In genomic region chr5:138187661-138188306, GRCm38 (mm10) we compare ENCODE assay signal across 8 mouse cellular contexts. TPM values are rescaled to one million over a fixed set of nuclear protein-coding genes. Genes with fewer than 3 reads are reported as not detected.
A peak's percentile ranks its signal among the peaks of the same experiment; 100 is the strongest.
DNase-seq lines count a peak whose midpoint lies in the region; ATAC-seq lines count a peak whose summit lies in the region.

No protein-coding gene starts in this region.

- peak overlapping the region; percentile 72 for H3K4me3 ChIP-seq in hindbrain, embryonic 14.5 days (replicated peaks; ENCODE audit: low read length)

- under 1% methylated on average over 10 of the region's 10 CpGs for WGBS in hindbrain, embryonic 14.5 days

- H3K9ac ChIP-seq in hindbrain, embryonic 14.5 days = peak overlapping the region; percentile 86

- H3K4me2 ChIP-seq in hindbrain, embryonic 14.5 days (replicated peaks) = peak overlapping the region; percentile 74

- peak; percentile 89 for DNase-seq in ZHBTc4 (ENCODE audit: low read depth, low spot score)
- peak; percentile 82 to 85 for DNase-seq in cerebellum, postnatal 10 days
- DNase-seq in frontal cortex, postnatal 10 days (ENCODE audit: low spot score in 2 of 2) = peak; percentile 61 to 70
- DNase-seq in hindbrain, embryonic 14.5 days (ENCODE audit: low spot score) = peak; percentile 88
- peak; percentile 67 to 76 for DNase-seq in layer of hippocampus, postnatal 36 days
- DNase-seq in lung, postnatal 25 days (ENCODE audit: low spot score) = peak; percentile 85
- DNase-seq in retina, postnatal 7 days (ENCODE audit: low read depth, low spot score) = peak; percentile 59
- peak; percentile 49 to 54 for DNase-seq in urinary bladder, postnatal 36 days (ENCODE audit: low spot score in 2 of 2)

- peaks cover 41% of the 10 kb centered on the region for H3K36me3 ChIP-seq in hindbrain, embryonic 14.5 days (replicated peaks; ENCODE audit: control insufficient read depth, insufficient read depth)

- peak; percentile 86 for ATAC-seq in hindbrain, embryonic 14.5 days (ENCODE audit: low FRiP score)

- H3K27ac ChIP-seq in hindbrain, embryonic 14.5 days = peak overlapping the region; percentile 71

- peaks cover 17% of the 10 kb centered on the region for H3K4me1 ChIP-seq in hindbrain, embryonic 14.5 days (replicated peaks; ENCODE audit: control insufficient read depth, insufficient read depth, low read length)

- no peaks in the 10 kb centered on the region for H3K9me3 ChIP-seq in hindbrain, embryonic 14.5 days (ENCODE audit: control insufficient read depth, low read length)

- H3K27me3 ChIP-seq in hindbrain, embryonic 14.5 days (ENCODE audit: control insufficient read depth, insufficient read depth, low read length) = no peaks in the 10 kb centered on the region

RNA-seq across cellular contexts. Expression of gene Cnpy4, which starts 0.5 kb away (rescaled TPM):
- polyA plus RNA-seq in hindbrain, embryonic 14.5 days (2014; fragmentation: Nextera tagmentation; extraction: Ambion mirVana) = 29.5 and 31.5 TPM in 2 replicates
- 10 to 100 TPM; 15.0 to 16.8 TPM for total RNA-seq in layer of hippocampus, postnatal 36 days (2021)

RNA-seq across cellular contexts. Expression of gene Taf6, which starts 0.5 kb away (rescaled TPM):
- 67.1 and 72.8 TPM in 2 replicates for polyA plus RNA-seq in hindbrain, embryonic 14.5 days (2014; fragmentation: Nextera tagmentation; extraction: Ambion mirVana)
- 10 to 100 TPM; 37.9 to 44.4 TPM for total RNA-seq in layer of hippocampus, postnatal 36 days (2021)

RNA-seq across cellular contexts. Expression of gene Mblac1, which starts 6.3 kb away (rescaled TPM):
- 12.5 and 13.6 TPM in 2 replicates for polyA plus RNA-seq in hindbrain, embryonic 14.5 days (2014; fragmentation: Nextera tagmentation; extraction: Ambion mirVana)
- total RNA-seq in layer of hippocampus, postnatal 36 days (2021) = 1 to 10 TPM; 8.2 to 8.6 TPM

RNA-seq across cellular contexts. Expression of gene Mcm7, which starts 15.6 kb away (rescaled TPM):
- polyA plus RNA-seq in hindbrain, embryonic 14.5 days (2014; fragmentation: Nextera tagmentation; extraction: Ambion mirVana) = 71.6 and 78.1 TPM in 2 replicates
- total RNA-seq in layer of hippocampus, postnatal 36 days (2021) = 10 to 100 TPM; 14.5 to 17.4 TPM

RNA-seq across cellular contexts. Expression of gene Ap4m1, which starts 16.0 kb away (rescaled TPM):
- 15.2 and 15.5 TPM in 2 replicates for polyA plus RNA-seq in hindbrain, embryonic 14.5 days (2014; fragmentation: Nextera tagmentation; extraction: Ambion mirVana)
- 10 to 100 TPM; 19.3 to 29.6 TPM for total RNA-seq in layer of hippocampus, postnatal 36 days (2021)

Comparison
In these comparisons a context has a peak if more than half of its experiments do, and no peak if none do; other contexts are left out.
1. Peak in every context shown above with its lines: DNase-seq, ATAC-seq, H3K4me3 ChIP-seq and H3K27ac ChIP-seq.